Mouse (Mus musculus) embryonic fibroblast, embryonic 13.5 days (primary cell): Measurements from ENCODE around the gene Rexo5. TPM values are rescaled to one million over a fixed set of nuclear protein-coding genes. Genes with fewer than 3 reads are reported as not detected.

Experiments
- H3K27ac ChIP-seq: 2 replicates; pipeline ENCODE4 v1.5.1; 2012; ENCODE audit warnings: low read length, control low read depth, inconsistent platforms; ENCODE audit not compliant: insufficient read depth
- H3K4me1 ChIP-seq: 2 replicates; pipeline ENCODE4 v1.6.1; 2011; ENCODE audit warnings: low read length; ENCODE audit not compliant: control insufficient read depth, insufficient read depth
- H3K4me3 ChIP-seq: 2 replicates; pipeline ENCODE4 v1.5.1; 2011; ENCODE audit warnings: mild to moderate bottlenecking, control low read depth, low read length; ENCODE audit not compliant: insufficient read depth
- CTCF ChIP-seq: IDR thresholded peaks from 2 replicates; pipeline ENCODE4 v1.5.1; 2011; ENCODE audit warnings: mild to moderate bottlenecking, control low read depth, low read length, moderate library complexity, borderline replicate concordance; ENCODE audit not compliant: insufficient read depth
- POLR2A ChIP-seq: IDR thresholded peaks from 2 replicates; pipeline ENCODE4 v1.6.1; 2011; ENCODE audit warnings: low read depth, mild to moderate bottlenecking, control low read depth, low read length, moderate library complexity
- polyA plus RNA-seq: library from polyadenylated mRNA; stranded (reverse); fragments of >200 nt; gene quantifications from 2 replicates; pipeline ENCODE4 v1.2.4, GENCODE M21; 2011; ENCODE audit warnings: low read depth; ENCODE audit not compliant: missing spikeins, insufficient read length

Gene Rexo5
- polyA plus RNA-seq, 1 experiment = 16.4 TPM

DNA sequence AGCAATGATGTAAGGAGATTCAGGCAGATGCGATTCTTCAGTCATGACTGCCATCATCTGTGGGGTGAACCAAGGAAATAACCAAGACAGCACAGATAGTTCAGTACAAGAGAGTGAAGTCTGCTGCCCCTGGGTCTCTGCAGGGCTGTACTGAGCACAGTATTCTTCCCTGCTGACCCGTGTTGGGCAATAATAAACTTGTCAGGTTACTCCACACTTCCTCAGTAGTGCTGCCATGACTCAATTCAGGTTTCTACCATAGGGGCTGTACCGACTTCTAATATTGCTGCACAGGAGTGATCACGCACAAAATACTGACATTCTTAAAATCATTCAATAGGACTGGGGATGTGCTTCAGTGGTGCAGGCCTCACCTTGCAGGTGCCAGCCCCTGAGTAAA is 85.4 kb downstream of the Rexo5 start:
- 0 out of 2 replicates have a peak, but pooled peaks cover 2% of the 10 kb centered on the region for H3K4me1 ChIP-seq
- H3K27ac ChIP-seq = no peak overlapping the region
- TF ChIP-seq POLR2A (no peak), CTCF (no peak)
- H3K4me3 ChIP-seq = no peak overlapping the region

DNA sequence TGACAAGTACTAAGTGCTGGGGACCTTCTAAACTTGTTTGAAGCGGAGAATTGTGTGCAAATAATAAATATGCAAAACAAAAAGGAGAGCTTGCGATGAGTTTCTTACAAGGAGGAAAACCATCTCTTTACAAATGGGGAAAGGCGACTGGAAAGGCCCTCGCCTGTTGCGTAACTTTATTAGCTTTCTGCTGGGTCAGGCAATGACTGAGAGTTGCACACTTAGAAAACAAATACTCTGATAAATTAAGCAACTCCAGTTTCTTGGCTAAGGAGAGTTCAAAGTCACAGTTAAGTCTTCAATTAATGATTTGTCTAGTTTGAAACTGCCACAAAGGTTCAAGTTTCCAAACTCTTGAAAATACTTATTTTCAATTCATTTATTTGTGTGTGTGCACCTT is 86.5 kb downstream of the Rexo5 start:
- H3K4me3 ChIP-seq = no peak overlapping the region
- H3K27ac ChIP-seq = peak overlapping the region; percentile 87
- no peak for TF ChIP-seq CTCF
- TF ChIP-seq POLR2A = no peak
- peaks cover 2% of the 10 kb centered on the region; the same call in 1 of the 2 replicates for H3K4me1 ChIP-seq

DNA sequence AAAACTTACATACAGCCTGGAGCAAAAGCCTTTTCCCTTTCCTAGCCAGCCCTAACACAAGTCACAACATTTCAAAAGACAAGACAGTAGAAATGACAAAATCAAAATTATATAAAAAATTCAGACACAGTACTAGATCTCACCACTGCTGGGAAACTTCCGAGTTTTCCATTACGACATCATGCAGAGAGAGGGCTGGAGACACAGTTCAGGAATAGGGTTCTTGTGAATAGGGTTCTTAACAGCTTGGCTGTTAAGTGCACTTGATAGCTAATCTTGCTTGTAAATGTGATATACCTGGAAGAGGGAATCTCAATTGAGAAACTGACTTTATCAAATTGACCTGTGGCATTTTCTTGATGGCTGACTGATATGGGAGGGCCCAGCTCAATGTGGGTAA is 87.4 kb downstream of the Rexo5 start:
- Histone ChIP-seq H3K4me1 (peaks cover 2% of the 10 kb centered on the region; the same call in 1 of the 2 replicates), H3K4me3 (no peak overlapping the region), H3K27ac (peak overlapping the region; percentile 47; the same call in 1 of the 2 replicates)
- TF ChIP-seq POLR2A (no peak), CTCF (no peak)

DNA sequence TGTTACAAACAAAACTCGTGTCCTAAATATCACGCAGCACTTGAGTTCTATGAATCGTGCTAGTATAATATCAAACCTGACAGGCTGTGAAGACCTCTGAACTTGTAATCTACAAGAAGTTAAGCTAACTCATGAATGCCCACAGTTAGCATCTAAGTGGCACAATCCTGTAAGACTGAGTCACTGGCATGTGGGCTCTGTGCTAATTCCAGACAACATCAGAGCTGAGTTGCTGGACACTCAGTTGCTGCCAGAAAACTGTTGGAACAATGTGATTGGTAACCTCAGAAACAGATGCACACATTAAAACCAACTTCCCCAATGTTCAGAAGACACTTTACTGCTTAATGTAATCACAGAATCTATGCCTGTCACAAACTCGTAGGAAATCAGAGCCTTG is 94.1 kb downstream of the Rexo5 start:
- no peak overlapping the region for H3K4me3 ChIP-seq
- peaks cover 8% of the 10 kb centered on the region for H3K4me1 ChIP-seq
- TF ChIP-seq CTCF (no peak), POLR2A (no peak)
- H3K27ac ChIP-seq = peak overlapping the region; percentile 64; the same call in 1 of the 2 replicates

DNA sequence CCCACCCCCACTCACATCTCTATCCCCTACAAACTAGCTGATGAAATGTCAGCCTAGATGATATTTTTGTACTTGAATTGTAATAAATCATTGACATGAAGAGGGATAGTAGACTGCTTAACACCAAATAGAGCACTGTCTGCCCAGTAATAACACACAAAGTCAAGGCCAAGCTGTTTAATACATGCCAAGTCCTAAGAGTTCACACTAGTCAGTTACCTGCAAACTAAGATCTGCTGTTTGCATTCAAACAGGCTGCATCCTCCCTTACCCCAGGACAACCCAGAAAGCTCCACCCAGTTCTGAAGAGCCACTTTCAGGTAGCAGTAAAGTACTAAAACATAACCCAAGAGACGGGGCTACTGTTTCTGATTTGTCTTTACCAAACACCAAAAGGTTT is 98.4 kb downstream of the Rexo5 start:
- no peak for TF ChIP-seq POLR2A
- H3K4me1 ChIP-seq = peaks cover 10% of the 10 kb centered on the region
- no peak overlapping the region for H3K4me3 ChIP-seq
- no peak overlapping the region for H3K27ac ChIP-seq

DNA sequence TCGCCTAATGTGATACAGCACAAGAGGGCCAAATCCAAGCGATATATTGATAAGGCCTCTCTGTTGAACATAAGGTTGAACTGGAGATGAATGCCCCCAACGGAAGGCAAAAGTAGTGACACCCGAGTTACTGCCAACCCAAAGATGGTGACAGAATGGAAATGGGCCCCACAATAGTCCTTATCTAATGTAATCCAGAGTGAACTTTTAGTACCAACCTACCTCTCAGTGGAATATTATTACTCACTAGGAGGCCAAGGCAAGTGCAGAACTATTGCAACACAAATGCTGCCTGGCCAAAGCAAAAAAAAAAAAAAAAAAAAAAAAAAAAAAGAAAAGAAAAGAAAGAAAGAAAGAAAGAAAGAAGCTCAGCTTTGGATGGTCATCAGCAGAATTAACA is 98.9 kb downstream of the Rexo5 start:
- H3K4me1 ChIP-seq = peaks cover 9% of the 10 kb centered on the region
- TF ChIP-seq POLR2A (no peak), CTCF (no peak)
- H3K27ac ChIP-seq = no peak overlapping the region
- H3K4me3 ChIP-seq = no peak overlapping the region

DNA sequence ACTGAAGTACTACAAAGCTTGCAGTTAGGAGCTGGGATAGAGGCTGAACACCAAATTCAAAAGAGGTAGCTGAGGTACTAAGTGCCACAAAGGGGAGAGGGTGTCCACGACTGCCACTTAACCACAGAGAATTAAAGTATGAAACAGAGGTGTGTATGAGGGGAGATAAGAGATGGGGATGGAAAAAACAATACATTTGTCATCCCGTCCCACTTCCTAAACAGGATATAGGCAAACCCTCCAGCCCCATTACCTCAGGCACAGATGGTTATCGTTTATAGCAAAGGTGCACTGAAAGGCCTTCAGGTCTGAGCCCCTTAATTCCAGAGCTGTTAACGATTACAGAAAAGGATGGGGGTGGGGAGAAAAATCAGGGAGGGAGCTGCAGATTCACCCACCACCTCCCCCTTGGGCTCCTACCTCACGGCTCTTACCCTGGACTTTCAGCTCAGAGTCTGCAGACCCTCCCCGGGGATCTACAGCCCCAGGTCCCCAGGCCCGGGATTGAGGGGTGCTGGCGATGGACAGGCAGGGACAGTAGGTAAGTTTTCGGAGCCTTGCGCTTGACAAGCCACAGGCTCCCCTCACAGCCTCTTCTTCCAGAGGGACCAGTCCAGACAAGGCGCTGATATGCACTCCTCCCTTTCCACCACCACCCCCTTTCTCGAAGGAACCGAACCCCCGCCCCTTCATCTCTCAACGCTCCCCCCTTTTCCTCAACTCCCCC is 101.2 kb downstream of the Rexo5 start:
- Histone ChIP-seq H3K4me3 (peak overlapping the region; percentile 98), H3K27ac (peak overlapping the region; percentile 4; the same call in 1 of the 2 replicates), H3K4me1 (peaks cover 3% of the 10 kb centered on the region; the same call in 1 of the 2 replicates)
- TF ChIP-seq POLR2A (no peak), CTCF (no peak)

DNA sequence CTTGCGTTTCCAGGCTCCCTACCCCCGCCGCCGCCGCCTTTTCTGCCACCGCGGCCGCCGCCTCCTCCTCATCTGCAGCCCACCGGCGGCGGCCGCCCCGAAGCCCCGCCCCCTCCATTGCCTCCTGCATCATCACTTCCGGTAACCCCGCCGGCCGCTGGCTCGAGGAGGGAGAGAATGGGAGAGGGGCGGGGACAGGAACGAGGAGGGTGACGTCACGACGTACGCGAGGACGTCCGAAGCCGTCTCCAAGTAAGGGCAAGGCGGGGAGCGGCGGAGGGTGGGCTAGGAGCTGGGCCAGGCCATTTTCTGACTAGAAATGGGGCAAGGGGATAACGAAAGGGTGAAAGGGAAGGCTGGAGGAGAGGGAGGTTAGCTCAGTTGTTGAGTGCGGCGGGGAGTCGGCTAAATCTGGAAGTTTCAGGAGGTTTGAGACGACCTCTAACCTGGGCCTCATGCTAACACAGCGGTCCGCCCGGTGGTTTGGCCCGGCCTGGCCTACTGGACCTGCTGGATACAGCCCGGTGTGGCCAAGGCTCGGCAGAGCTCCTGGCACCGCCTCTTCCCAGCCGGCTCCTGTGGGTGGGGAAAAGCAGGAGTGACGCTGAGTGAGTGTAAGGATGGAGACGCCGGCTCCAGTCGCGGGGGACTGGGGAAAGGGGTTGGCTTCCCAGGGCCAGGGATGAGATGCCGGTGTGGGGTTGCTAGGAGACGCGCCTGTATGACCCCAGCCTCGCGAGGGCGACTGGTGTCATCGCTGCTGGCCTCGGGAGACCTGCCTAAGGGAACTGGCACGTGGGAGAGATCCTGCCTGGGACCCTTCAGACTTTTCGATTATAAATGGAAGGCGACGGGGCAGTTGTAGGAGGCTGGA is 102.1 kb downstream of the Rexo5 start, which contains the start of the genes Lyrm1 and Dcun1d3:
TSS of gene Lyrm1 (plus strand) at position 223 of the 874 bp plus-strand sequence.
TSS of gene Dcun1d3 (minus strand) at position 660 of the 874 bp plus-strand sequence.
- peak within 1 kb of the TSS; percentile 98 for H3K4me3 ChIP-seq
- peak within 1 kb of the TSS; percentile 98 for H3K27ac ChIP-seq
- TF ChIP-seq POLR2A (peak; percentile 80), CTCF (no peak)
- peaks cover 3% of the 10 kb centered on the region; the same call in 1 of the 2 replicates for H3K4me1 ChIP-seq

DNA sequence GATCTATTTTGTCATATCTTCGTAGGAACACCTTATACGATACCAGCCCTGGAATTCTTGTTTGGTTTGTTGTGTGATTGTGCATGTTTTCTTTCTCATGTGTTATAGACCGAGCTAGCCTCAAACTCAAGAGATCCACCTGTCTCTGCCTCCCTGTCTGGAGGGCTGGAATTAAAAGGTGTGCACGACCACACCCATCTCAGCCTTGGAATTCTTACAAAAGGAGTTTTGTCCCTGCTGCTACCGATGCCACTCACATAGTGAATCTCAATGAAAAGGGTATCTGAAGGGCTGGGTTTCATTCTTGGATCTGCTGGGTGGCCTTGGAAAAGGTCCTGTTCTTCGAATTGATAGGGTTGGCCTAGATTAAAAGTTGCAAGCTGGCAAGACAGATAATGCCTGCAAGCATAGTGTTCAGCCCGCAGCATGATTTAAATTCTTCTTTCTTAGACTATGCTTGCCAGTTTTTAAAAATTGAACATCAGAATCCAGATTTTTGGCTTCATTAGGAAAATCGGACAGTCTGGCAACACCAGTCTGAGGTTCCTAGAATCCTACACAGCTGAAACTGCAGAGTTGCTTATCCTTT is 103.8 kb downstream of the Rexo5 start:
- Histone ChIP-seq H3K27ac (no peak overlapping the region), H3K4me3 (no peak overlapping the region), H3K4me1 (peaks cover 3% of the 10 kb centered on the region; the same call in 1 of the 2 replicates)
- TF ChIP-seq CTCF (no peak), POLR2A (no peak)
